8 mouse cellular contexts compared by ENCODE assay signal in genomic region chr6:108458182-108458571, GRCm38 (mm10).
A peak's percentile ranks its signal among the peaks of the same experiment; 100 is the strongest.
DNase-seq lines count a peak whose midpoint lies in the region; ATAC-seq lines count a peak whose summit lies in the region.
"Had no signal": no experiment of that assay in that cellular context is flagged by ENCODE, and none has a peak within 500 bp of the region (broad histone marks: within the 10 kb centered on the region; RNA-seq: fewer than 3 reads in every experiment).

No protein-coding gene starts in this region.

- H3K27ac ChIP-seq in midbrain, embryonic 10.5 days (replicated peaks): 0 out of 2 replicates have a peak overlapping the region, but pooled peaks have one; percentile 7
- H3K27ac ChIP-seq in midbrain, embryonic 16.5 days (ENCODE audit: low read length): no peak overlapping the region
- H3K27ac ChIP-seq in heart, embryonic 12.5 days (ENCODE audit: poor library complexity, severe bottlenecking): peak overlapping the region; percentile 79
- H3K27ac ChIP-seq: forebrain, embryonic 15.5 days had no signal

- H3K9ac ChIP-seq in midbrain, embryonic 16.5 days (ENCODE audit: low read depth, low read length): no peak overlapping the region
- no peak overlapping the region for H3K9ac ChIP-seq in heart, embryonic 12.5 days
- H3K9ac ChIP-seq: forebrain, embryonic 15.5 days had no signal

- 38% methylated on average over 2 of the region's 2 CpGs for WGBS in midbrain, embryonic 10.5 days
- 55% methylated on average over 2 of the region's 2 CpGs for WGBS in midbrain, embryonic 16.5 days
- WGBS in heart, embryonic 12.5 days: 70% methylated on average over 2 of the region's 2 CpGs

- H3K4me3 ChIP-seq in midbrain, embryonic 10.5 days: no peak overlapping the region
- H3K4me3 ChIP-seq in midbrain, embryonic 16.5 days (ENCODE audit: low read depth, low read length): no peak overlapping the region
- H3K4me3 ChIP-seq in heart, embryonic 12.5 days: no peak overlapping the region
- H3K4me3 ChIP-seq: forebrain, embryonic 15.5 days had no signal

- no peaks in the 10 kb centered on the region for H3K9me3 ChIP-seq in midbrain, embryonic 10.5 days (replicated peaks)
- no peaks in the 10 kb centered on the region for H3K9me3 ChIP-seq in midbrain, embryonic 16.5 days (replicated peaks; ENCODE audit: control insufficient read depth, low read length, poor library complexity, severe bottlenecking)
- H3K9me3 ChIP-seq in heart, embryonic 12.5 days (replicated peaks): no peaks in the 10 kb centered on the region
- H3K9me3 ChIP-seq: forebrain, embryonic 15.5 days had no signal

- no peak for ATAC-seq in midbrain, embryonic 16.5 days
- no peak for ATAC-seq in heart, embryonic 12.5 days (ENCODE audit: insufficient number of reproducible peaks, low FRiP score)
- ATAC-seq: forebrain, embryonic 15.5 days had no signal

- no peak for DNase-seq in midbrain, embryonic 10.5 days (ENCODE audit: low spot score)
- DNase-seq in kidney, postnatal 36 days: peak; percentile 77 to 91
- no peak for DNase-seq in urinary bladder, postnatal 36 days (ENCODE audit: low spot score in 2 of 2)
- DNase-seq in urinary bladder, postnatal 25 days (ENCODE audit: low spot score): no peak
- DNase-seq in MN1 (ENCODE audit: low spot score): no peak

- no peaks in the 10 kb centered on the region for H3K36me3 ChIP-seq in midbrain, embryonic 10.5 days
- H3K36me3 ChIP-seq in midbrain, embryonic 16.5 days (ENCODE audit: control insufficient read depth, insufficient read depth, low read length): no peaks in the 10 kb centered on the region
- peaks cover 5% of the 10 kb centered on the region; the same call in 1 of the 2 replicates for H3K36me3 ChIP-seq in heart, embryonic 12.5 days
- H3K36me3 ChIP-seq: forebrain, embryonic 15.5 days had no signal

- H3K27me3 ChIP-seq in midbrain, embryonic 10.5 days (ENCODE audit: low read depth, poor library complexity, severe bottlenecking): peaks cover 14% of the 10 kb centered on the region; the same call in 1 of the 2 replicates
- no peaks in the 10 kb centered on the region for H3K27me3 ChIP-seq in midbrain, embryonic 16.5 days (ENCODE audit: control insufficient read depth, insufficient read depth, low read depth, low read length)
- H3K27me3 ChIP-seq in heart, embryonic 12.5 days (replicated peaks): no peaks in the 10 kb centered on the region
- H3K27me3 ChIP-seq: forebrain, embryonic 15.5 days had no signal

- no peak overlapping the region for H3K4me2 ChIP-seq in midbrain, embryonic 16.5 days (ENCODE audit: low read length)
- no peak overlapping the region for H3K4me2 ChIP-seq in heart, embryonic 12.5 days
- H3K4me2 ChIP-seq: forebrain, embryonic 15.5 days had no signal

- H3K4me1 ChIP-seq in midbrain, embryonic 10.5 days: peaks cover 49% of the 10 kb centered on the region
- H3K4me1 ChIP-seq in midbrain, embryonic 16.5 days (ENCODE audit: control insufficient read depth, insufficient read depth, low read length): peaks cover 35% of the 10 kb centered on the region
- H3K4me1 ChIP-seq in heart, embryonic 12.5 days (replicated peaks): peaks cover 51% of the 10 kb centered on the region

Comparison
In these comparisons a context has a peak if more than half of its experiments do, and no peak if none do; other contexts are left out.
1. DNase-seq: peak in kidney, postnatal 36 days (2 of 2); none in midbrain, embryonic 10.5 days (single experiment), urinary bladder, postnatal 36 days (0 of 2), urinary bladder, postnatal 25 days (single experiment) and MN1 (single experiment).